Mouse (Mus musculus) bone marrow macrophage, adult 2 months (primary cell): ENCODE data around the gene Vmn1r201. TPM values are rescaled to one million over a fixed set of nuclear protein-coding genes. Genes with fewer than 3 reads are reported as not detected.

Experiments
- H3K27ac ChIP-seq: 2 replicates; pipeline ENCODE4 v1.5.1; 2012; ENCODE audit warnings: low read depth, low read length; ENCODE audit not compliant: insufficient read depth
- H3K4me1 ChIP-seq: 2 replicates; pipeline ENCODE4 v1.6.1; 2012; ENCODE audit warnings: low read length; ENCODE audit not compliant: control insufficient read depth, insufficient read depth
- H3K4me3 ChIP-seq: 2 replicates; pipeline ENCODE4 v1.5.1; 2012; ENCODE audit warnings: mild to moderate bottlenecking, low read length, moderate library complexity; ENCODE audit not compliant: insufficient read depth
- CTCF ChIP-seq: IDR thresholded peaks from 2 replicates; pipeline ENCODE4 v1.5.1; 2012; ENCODE audit warnings: low read depth, mild to moderate bottlenecking, low read length, moderate library complexity
- POLR2A ChIP-seq: IDR thresholded peaks from 2 replicates; pipeline ENCODE4 v1.6.1; 2012; ENCODE audit warnings: mild to moderate bottlenecking, low read depth, low read length, borderline replicate concordance
- polyA plus RNA-seq: library from polyadenylated mRNA; stranded (reverse); fragments of >200 nt; gene quantifications from 2 replicates; pipeline ENCODE4 v1.2.4, GENCODE M21; 2012; ENCODE audit not compliant: missing spikeins, insufficient read depth, insufficient read length

The Vmn1r201 gene
- polyA plus RNA-seq, result not detected in 2 replicates

- TF ChIP-seq CTCF (no peak), POLR2A (no peak)
- Histone ChIP-seq H3K4me1 (no peaks in the 10 kb centered on the region), H3K4me3 (no peak within 1 kb of the TSS), H3K27ac (no peak within 1 kb of the TSS)
These were observed at the start of gene Vmn1r201 for GRCm38 (mm10) chr13:22471623-22472022. Gene Vmn1r201, plus strand, starts transcription at chr13:22471923.

GRCm38 (mm10) chr13:22455145-22455544, 16.6 kb upstream of the Vmn1r201 start:
- Histone ChIP-seq H3K27ac (no peak overlapping the region), H3K4me1 (no peaks in the 10 kb centered on the region)
- TF ChIP-seq CTCF (no peak), POLR2A (no peak)

GRCm38 (mm10) chr13:22502431-22502830, 30.7 kb downstream of the Vmn1r201 start:
- Histone ChIP-seq H3K4me1 (no peaks in the 10 kb centered on the region), H3K4me3 (no peak overlapping the region), H3K27ac (no peak overlapping the region)
- TF ChIP-seq POLR2A (no peak), CTCF (no peak)

More at GRCm38 (mm10) chr13:22455145-22455544, 16.6 kb upstream of the Vmn1r201 start:
- H3K4me3 ChIP-seq, result no peak overlapping the region

- H3K27ac ChIP-seq, result no peak within 1 kb of the TSS
- H3K4me1 ChIP-seq, result no peaks in the 10 kb centered on the region
- no peak within 1 kb of the TSS for H3K4me3 ChIP-seq
- TF ChIP-seq CTCF, result no peak
- TF ChIP-seq POLR2A, result no peak
These were observed 33.6 kb downstream of the Vmn1r201 start, which contains the start of gene Vmn1r202 for GRCm38 (mm10) chr13:22505281-22505680. Gene Vmn1r202, minus strand, starts transcription at chr13:22505381.

- Histone ChIP-seq H3K4me3 (no peak within 1 kb of the TSS), H3K4me1 (no peaks in the 10 kb centered on the region), H3K27ac (no peak within 1 kb of the TSS)
- TF ChIP-seq POLR2A, result no peak
- TF ChIP-seq CTCF, result no peak
These were observed 46.1 kb downstream of the Vmn1r201 start, which contains the start of gene Vmn1r203 for GRCm38 (mm10) chr13:22517814-22518213. Gene Vmn1r203, plus strand, starts transcription at chr13:22518114.

Other genes with a start within 250 kb of the Vmn1r201 start
- gene Vmn1r193, start 248.8 kb upstream of the Vmn1r201 start, polyA plus RNA-seq, result not detected in 2 replicates
- gene Vmn1r194, start 227.7 kb upstream of the Vmn1r201 start, polyA plus RNA-seq, result not detected in 2 replicates
- not detected in 2 replicates for gene Vmn1r195, start 201.4 kb upstream of the Vmn1r201 start, polyA plus RNA-seq
- not detected in 2 replicates for gene Vmn1r196, start 182.0 kb upstream of the Vmn1r201 start, polyA plus RNA-seq
- not detected in 2 replicates for gene Vmn1r197, start 147.3 kb upstream of the Vmn1r201 start, polyA plus RNA-seq
- not detected in 2 replicates for gene Vmn1r198, start 121.6 kb upstream of the Vmn1r201 start, polyA plus RNA-seq
- not detected in 2 replicates for gene Vmn1r199, start 92.1 kb upstream of the Vmn1r201 start, polyA plus RNA-seq
- not detected in 2 replicates for gene Vmn1r200, start 81.5 kb upstream of the Vmn1r201 start, polyA plus RNA-seq
- not detected in 2 replicates for gene Vmn1r202, start 33.5 kb downstream of the Vmn1r201 start, polyA plus RNA-seq
- not detected in 2 replicates for gene Vmn1r203, start 46.2 kb downstream of the Vmn1r201 start, polyA plus RNA-seq
- not detected in 2 replicates for gene Vmn1r204, start 81.3 kb downstream of the Vmn1r201 start, polyA plus RNA-seq
- gene Vmn1r205, start 121.1 kb downstream of the Vmn1r201 start, polyA plus RNA-seq, result not detected in 2 replicates
- gene Vmn1r206, start 152.3 kb downstream of the Vmn1r201 start, polyA plus RNA-seq, result 0.31 TPM in 1 of 2 replicates, not detected in the other